Mouse (Mus musculus) retina, embryonic 14.5 days (tissue): ENCODE data around the gene Prkca.

Source experiments
- DNase-seq: peaks from one replicate; pipeline ENCODE4 v3.0.0-alpha.2; 2015; ENCODE audit warnings: low spot score

The Prkca gene

GRCm38 (mm10) chr11:108162110-108162509 lies 181.6 kb downstream of the Prkca start:
- DNase-seq: peak; percentile 82

GRCm38 (mm10) chr11:108160056-108160455 lies 183.7 kb downstream of the Prkca start:
- no peak for DNase-seq

DNA sequence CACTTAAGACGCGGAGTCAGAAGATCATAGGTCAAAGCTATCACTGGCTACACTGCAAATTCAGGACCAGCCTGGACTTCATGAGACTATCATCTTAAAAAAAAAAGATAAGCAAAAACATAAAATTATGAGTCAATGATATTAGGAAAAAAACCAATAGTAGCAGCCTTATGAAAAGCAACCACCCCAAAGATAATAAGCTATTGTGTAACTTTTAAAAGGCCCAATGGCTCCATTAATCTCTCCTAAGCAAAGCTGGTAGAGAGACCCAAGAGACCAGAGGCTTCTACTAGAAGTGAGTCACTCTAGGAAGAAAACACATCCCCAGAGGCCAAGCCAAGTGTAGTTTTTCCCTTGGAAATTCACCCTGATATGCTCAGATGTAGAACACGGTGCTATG lies 185.7 kb downstream of the Prkca start:
- no peak for DNase-seq

GRCm38 (mm10) chr11:108157074-108157473 lies 186.7 kb downstream of the Prkca start:
- no peak for DNase-seq

GRCm38 (mm10) chr11:108156107-108156506 lies 187.6 kb downstream of the Prkca start:
- no peak for DNase-seq

DNA sequence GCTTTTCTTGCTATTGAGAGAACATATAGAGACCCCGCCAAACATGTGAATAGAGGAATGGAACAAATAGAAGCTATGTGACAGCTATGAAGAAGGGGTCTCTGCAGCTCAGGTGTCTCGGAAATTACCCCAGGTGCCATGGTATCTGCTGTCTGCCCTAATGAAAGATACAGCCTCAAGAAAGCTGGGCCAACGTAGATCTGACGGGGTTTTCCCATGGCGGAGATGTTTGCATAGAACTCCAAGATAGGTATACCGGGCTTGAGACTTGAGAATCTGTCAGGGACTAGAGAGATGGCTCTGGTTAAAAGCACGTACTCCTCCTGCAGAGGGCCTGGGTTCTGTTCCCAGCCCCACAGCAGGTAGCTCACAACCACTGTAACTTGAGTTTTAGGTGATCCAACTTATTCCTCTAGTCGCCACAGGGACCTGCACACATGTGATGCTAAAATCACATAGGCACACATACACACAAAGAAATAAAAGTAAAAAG lies 188.6 kb downstream of the Prkca start:
- DNase-seq: no peak

- no peak for DNase-seq
Measured at GRCm38 (mm10) chr11:108153997-108154841, 189.5 kb downstream of the Prkca start.

DNA sequence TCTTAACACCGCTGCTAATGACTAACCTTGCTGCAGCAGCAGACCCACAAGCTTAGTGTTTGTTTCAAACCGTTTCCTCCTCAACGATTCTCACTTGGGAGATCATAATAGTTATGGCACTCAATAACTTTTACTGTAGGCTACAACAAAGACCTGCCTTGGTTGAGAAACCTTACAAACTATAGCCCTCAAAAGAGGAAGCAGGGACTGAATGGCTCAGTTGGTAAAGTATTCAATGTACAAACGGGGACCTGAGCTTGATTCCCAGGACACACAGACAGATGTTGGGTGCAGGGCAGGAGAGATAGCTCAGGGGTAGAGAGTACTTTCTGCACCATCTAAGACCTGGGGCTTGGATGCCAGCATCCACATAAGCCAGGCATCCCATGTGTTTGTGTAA lies 191.1 kb downstream of the Prkca start:
- DNase-seq: no peak

DNA sequence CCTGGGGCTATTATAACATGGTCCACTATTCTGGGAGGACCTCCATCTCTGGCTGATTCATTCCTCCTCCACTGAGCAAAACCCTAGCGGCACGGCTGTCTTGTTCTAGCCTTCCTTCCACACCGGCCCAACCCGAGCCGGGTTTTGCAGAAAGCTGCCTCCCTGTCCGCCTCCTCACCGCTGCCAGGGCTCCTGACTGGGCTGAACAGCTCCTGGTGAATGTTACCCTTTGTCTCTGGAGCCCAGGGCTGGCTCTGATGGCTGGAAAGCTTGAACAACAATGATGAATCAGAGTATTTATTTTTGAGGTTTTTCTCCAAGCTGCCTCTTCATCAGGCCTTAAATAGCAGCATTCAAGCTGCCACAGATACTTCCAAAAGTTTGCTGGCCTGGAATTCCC lies 193.3 kb downstream of the Prkca start:
- peak; percentile 35 for DNase-seq

DNA sequence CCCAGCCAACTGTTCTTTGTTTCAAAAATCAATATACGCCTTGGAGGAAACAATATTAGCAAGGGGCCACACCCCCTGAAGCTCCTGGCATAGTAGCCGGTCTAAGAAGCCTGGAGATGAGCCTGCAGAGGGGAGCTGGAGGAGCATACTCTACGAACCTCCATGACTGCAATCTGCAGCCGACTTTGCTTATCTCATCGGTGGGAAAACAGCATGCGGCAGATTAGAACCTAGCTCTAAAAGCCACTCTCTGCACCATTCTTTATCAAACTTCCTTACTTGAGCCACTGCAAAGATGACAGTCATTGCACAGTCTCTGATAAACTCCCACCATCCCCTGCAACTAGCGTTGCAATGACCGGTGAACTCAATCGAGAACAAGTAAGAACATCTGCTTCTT lies 194.5 kb downstream of the Prkca start:
- DNase-seq: no peak

DNA sequence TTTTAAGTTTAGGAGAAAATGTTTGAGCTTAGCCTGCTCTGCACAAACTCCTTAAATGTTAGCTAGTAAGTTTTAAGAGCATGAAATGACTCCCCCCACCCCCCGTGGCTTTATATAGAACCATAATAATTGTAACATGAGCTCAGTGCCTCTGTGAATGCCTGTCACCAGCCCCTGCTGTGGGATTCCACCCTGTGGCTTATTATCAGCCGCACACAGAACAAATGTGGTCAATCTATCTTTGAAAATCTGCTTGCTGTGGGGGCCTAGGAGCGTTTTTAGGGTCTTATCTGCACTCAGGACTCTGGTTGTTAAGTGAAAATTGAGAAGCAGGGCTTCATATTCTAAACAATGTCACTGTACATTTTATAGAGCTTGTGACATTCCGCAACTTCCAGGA lies 195.2 kb downstream of the Prkca start:
- DNase-seq: no peak

GRCm38 (mm10) chr11:108145752-108146496 lies 197.8 kb downstream of the Prkca start:
- DNase-seq: no peak

DNA sequence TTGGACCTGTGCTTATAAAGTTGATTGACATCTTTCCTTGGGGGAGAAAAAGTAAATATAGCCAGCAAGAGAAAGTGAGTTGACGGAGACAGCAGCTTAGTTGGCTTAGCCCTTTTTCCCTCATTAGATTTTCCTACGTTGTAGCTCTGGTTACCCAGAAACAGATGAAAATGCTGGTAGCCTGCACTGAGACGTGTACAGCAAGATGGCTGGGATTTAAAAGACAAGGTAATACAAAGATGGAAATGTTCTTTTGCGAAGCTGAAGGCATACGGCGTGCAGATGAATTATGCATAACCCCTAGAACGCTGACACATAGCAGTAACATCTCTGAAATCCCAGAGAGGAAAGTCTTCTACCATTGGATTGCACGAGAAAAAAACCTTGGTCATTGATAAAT lies 198.6 kb downstream of the Prkca start:
- no peak for DNase-seq

GRCm38 (mm10) chr11:108143739-108144138 lies 200.0 kb downstream of the Prkca start:
- no peak for DNase-seq

GRCm38 (mm10) chr11:108140028-108140427 lies 203.7 kb downstream of the Prkca start:
- DNase-seq: no peak

GRCm38 (mm10) chr11:108136341-108136740 lies 207.4 kb downstream of the Prkca start:
- peak; percentile 32 for DNase-seq

DNA sequence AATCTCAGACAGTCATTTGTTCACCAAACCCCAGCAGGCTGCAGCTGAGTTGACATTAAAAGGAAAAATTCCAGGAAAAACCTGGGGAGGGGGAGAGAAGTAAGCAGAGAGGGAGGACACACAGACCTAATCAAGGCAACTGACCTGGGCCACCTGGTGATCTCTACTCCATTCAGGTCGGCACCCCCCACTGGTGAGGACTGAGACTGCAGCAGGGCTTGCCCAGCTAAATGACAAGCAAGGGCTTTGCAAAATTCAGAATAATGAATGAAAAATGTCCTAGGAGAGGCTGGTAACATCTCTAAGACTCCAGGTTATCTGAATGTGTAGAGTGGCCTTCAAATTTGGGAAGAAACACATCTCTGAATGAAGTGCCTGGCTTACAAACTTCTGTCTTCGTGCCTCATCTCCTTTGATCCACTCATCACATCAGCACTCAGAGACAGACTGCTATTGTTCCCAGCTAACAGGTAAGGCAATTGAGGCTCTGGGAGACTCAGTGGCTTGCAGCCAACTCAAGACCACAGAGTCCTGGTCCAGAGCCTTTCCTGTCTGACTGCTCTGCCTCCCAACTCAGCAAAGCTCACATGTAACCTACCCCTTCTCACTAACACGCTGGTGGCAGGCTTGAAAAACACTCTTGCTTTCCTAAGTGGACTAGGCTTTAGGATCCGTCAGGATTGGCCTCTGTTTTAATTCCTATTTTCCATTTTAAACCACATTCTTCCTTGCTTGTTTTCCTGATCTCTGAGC lies 208.1 kb downstream of the Prkca start:
- DNase-seq: peak; percentile 46

- DNase-seq: peak; percentile 83
Measured at GRCm38 (mm10) chr11:108128593-108128992, 215.1 kb downstream of the Prkca start.

- DNase-seq: no peak
Measured at GRCm38 (mm10) chr11:108127908-108128307, 215.8 kb downstream of the Prkca start.

GRCm38 (mm10) chr11:108122486-108122885 lies 221.2 kb downstream of the Prkca start:
- DNase-seq: no peak

DNA sequence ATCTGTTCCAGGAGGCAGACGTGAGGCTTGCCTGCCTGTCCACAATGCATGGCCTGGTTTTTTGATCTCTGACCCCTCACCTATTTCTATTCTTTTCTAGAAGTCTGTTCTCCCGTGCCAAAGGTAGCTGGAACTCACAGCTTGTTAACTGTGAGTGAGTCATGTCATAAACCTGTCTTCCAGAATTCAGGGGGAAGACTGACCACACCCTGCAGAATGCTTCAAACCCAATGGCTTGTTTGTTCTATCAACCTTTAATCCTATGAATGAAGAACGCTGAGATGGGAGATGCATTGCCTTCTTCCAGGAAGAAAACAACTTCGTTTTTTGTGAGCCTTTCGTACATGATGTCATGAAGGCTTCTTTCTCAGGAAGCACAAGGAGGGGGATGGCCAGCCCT lies 223.0 kb downstream of the Prkca start:
- DNase-seq: no peak

GRCm38 (mm10) chr11:108119785-108120184 lies 223.9 kb downstream of the Prkca start:
- no peak for DNase-seq
